Mouse (Mus musculus): ENCODE data around the gene Tia1.

- no peak for TF ChIP-seq POLR2A (IDR thresholded peaks at IDR 0.05; ENCODE audit: borderline replicate concordance, control insufficient read depth, low read depth, low read length)
- no peak for TF ChIP-seq CTCF (IDR thresholded peaks at IDR 0.05; ENCODE audit: control insufficient read depth, insufficient read depth, low read length)
Observed at GRCm38 (mm10) chr6:86418711-86419110, 14.7 kb downstream of the Tia1 start.
